Mouse (Mus musculus): ENCODE measurements at regions not wholly inside any gene's neighbourhood (a gene's known extent, or its start where the extent isn't known, plus 50 kb on each side); places are given as distances from the start of the nearest gene placed in this dataset.

- TF ChIP-seq POLR2A (IDR thresholded peaks at IDR 0.05; ENCODE audit: insufficient read depth, low read depth, low read length) (no peak), CTCF (IDR thresholded peaks at IDR 0.05; ENCODE audit: insufficient read depth, low read depth, low read length) (no peak)
These were observed 189.3 kb downstream of the Ankrd16 start for GRCm38 (mm10) chr2:11967001-11967400.
